Mouse (Mus musculus): ENCODE results near the gene Sypl2. TPM values are rescaled to one million over a fixed set of nuclear protein-coding genes. Genes with fewer than 3 reads are reported as not detected.

Sypl2 gene
- total RNA-seq, 2 experiments from 2014 or later, result not detected

DNA sequence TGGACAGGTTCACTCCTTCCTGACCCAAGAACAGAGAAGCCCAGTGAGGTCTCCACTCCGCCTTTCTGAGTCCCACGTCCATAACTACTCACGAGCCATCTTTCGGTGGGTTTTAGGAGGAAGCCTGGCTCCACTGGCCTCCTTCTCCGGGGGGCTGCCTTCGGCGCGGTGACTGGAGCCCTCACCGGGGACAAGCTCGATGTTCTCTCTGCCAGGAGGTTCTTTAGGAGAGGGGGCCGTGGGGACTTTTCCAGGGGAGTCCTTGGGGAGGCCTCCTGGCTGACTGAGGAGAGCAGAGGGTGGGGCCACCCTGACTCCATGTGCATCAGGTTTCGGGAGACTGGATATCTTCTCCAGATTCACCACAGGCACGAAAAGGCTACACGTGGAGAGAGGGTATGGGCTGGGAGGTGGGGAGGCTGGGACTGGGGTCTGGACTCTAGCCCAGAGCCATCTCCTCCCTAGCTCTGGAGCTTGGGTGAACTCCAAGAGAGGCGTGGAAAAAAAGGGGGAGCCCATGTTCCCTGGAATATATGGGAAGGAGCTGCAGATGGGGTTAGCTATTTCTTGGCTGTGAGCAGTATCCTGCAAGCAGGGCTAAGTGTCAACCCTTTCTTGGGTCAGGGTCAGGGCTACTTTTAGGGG is 19.6 kb downstream of the Sypl2 start:
- ATAC-seq (ENCODE audit: poor library complexity, severe bottlenecking), result no peak

DNA sequence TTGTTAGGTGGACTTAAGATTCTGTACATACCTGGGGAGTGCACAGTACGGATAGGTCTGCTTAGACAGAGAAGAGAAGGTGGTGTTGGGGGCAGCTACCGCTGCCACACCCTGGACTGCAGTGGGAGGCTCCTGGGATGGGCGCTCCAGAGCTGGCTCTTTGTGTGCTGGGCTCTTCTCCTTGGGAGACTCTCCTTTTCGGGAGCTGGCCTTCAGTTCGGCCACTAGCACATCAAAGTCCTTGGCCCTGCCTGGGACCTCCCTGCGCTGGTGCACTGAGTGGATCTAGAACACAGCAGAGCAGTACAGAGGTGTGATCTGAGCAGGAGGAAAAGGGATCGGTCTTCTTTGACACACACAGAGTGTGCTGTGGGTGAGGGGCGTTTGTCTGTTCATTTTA is 20.8 kb downstream of the Sypl2 start:
- ATAC-seq (ENCODE audit: poor library complexity, severe bottlenecking), result no peak

DNA sequence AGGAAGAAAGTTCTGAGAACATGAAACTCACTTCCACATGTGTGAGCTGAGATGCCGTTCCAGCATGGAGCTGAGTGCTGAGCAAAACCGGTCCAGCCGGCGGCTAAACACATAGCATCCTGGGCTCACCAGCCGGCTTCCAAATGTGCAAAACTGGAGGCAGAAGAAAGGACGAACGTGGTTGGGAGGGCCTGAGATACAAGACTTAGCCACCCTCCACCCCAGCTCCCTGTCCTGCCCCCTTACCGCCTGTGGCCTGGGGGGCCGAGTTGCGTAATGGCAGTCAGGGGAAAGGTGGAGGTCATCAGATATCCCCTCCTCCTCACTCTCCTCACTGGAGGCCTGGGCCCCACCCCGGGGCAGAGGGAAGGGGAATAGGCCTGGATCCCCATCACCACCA is 22.0 kb downstream of the Sypl2 start:
- no peak for ATAC-seq (ENCODE audit: poor library complexity, severe bottlenecking)

DNA sequence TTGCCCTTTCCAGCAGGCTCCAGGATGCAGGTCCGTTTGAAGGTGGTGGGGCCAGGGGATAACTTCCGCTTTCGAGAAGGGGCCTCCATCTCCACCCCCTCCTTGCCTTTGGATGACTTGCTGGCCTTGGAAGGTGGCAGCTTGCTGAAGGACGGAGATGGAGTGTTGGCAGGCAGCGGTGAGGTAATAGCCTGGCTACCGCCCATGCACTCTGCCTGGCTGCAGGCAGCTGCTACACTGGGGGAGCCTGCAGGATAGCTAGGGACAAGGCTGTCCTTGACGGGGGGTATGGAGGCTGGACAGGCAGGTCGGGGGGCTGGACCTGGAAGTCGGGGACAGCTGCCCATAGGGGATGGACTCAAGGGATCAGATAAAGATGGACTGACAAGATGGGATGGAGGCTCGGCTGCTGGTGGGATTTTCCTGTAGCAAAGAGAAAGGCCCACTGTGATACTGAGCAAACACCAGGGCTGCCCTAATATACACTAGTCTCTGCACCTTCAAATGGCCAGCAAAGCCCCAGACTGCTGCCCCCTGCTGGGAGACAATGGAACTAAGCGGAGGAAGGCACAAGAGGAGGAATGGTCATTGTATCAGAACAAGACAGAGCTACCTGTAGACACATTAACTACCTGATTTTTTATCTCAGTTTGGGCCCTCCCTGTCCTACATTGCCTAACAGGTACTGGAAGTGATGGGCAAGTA is 22.7 kb downstream of the Sypl2 start:
- ATAC-seq (ENCODE audit: poor library complexity, severe bottlenecking), result peak; percentile 41

DNA sequence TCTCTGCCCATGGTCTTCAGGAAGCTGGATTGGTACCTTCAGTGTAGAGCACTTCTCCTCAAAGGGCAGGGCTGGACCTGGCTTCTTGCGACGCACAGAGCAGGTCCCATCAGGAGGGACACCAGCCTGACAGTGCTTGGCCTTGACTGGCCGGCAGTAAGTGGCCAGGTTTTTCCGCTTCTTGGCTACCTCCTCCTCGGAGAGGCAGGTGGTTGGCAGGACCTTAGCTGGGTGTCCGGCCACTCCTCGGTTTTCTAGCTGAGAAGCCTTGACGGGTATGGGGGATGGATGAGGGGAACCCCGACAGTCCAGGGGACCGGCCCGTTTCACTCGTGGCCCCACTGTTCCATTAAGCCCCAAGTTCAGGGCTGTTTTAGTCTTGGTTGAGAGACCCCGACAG is 23.2 kb downstream of the Sypl2 start:
- no peak for ATAC-seq (ENCODE audit: poor library complexity, severe bottlenecking)

DNA sequence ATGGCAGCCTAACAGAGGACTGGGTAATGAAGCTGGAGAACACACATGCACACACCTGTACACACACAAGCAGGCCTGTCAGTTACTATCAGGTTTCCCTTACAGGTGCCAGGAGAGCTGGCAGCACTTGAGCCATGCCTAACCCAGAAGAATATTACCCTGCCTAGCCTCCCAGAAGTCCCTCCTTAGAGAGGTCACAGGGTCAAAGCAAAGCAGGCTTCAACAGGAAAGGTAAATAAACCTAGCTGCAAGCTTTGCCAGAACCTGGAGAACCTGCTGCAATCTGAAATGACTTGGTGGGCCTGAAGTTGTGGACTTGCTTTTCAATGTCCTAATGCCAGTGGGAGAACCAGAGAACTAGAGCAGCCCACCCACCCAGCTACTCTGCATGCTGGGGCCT is 23.9 kb downstream of the Sypl2 start:
- no peak for ATAC-seq (ENCODE audit: poor library complexity, severe bottlenecking)

DNA sequence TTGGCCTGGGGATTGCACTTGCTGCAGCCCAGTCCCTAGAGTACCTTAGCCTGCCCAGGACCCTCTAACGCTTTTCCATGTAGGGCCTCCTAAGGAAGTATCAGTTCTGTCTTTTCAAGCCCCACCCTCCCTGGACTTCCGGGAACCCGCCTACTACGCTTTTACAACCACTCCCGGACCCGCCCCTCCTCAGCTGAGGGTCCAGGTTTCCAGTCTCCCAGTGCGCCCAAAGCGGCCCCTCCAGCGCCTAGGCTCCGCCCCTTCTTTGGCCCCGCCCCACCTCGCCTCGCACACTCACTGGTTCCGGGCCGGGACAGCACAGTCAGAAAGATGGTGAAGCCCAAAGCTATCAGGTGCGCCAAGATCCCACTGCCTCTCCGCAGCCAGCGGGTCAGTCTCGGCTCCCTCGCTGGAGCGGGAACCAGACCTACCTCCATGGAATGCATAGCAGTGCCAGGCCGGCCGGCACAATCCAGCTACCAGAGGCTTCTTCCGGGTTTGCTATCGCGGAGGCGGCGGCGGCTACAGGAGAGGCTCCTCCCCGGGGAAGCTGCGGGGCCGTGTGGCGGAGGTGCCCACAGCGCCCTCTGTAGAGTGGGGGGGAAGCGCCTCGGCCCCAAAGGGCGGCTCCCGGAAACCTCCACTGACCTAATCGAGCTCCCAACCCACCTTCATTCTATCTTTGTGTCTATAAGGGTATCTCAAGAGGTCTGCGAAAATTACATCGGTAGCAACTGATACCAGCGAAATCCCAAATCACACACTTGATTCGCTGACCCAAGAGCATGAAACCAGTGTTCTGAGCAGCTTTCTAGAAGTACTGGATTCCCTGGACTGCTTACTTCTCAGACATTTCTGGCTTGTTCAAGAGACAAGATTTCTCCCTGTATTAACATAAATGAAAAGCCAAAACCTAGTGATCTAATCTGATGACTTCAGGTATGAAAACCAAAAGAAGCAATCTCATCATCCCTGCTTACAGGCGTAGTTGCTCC is 25.8 kb downstream of the Sypl2 start, which contains the start of gene Cyb561d1:
TSS of gene Cyb561d1 (minus strand) at position 884 of the 995 bp plus-strand sequence.
- peak; percentile 89 for ATAC-seq (ENCODE audit: poor library complexity, severe bottlenecking)

DNA sequence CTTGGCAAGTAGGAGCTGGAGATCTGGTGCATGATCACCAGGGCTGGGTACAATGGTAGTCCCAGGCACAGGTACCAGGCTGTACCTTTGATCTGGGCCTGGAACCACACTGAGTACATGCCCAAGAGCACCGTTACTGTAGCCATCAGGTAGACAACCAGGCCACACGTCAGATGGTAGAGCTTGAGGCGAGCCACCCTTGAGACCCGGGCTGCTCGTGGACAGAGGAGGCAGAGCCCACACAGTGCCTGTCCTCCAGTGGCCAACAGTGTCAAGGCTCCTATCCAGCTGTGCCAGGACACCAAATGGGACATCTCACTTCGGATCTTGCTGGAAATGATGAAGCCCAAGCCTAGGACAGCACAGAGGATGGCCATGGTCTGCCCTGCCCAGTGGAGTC is 27.2 kb downstream of the Sypl2 start:
- ATAC-seq (ENCODE audit: poor library complexity, severe bottlenecking), result no peak

DNA sequence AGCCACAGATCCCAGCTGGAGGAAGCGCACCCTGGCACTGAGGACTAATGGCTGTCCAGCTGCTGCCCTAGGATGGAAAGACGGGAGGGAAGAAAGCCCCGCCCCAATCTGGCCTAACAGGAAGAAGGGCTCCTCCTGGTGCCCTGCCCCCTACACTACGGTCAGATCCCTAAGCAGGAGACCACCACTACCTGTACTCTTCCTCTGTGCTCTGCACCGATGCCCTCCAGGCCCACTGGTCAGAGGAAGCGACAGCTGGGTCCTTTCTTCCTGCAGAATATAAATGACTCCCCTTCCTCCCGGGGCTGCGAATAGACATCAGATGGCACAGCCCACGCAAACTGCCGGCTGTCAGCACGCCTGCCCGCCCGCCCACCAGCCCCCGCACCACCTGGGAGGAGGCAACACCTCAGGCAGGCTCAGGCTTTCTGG is 29.4 kb downstream of the Sypl2 start:
- no peak for ATAC-seq (ENCODE audit: poor library complexity, severe bottlenecking)

DNA sequence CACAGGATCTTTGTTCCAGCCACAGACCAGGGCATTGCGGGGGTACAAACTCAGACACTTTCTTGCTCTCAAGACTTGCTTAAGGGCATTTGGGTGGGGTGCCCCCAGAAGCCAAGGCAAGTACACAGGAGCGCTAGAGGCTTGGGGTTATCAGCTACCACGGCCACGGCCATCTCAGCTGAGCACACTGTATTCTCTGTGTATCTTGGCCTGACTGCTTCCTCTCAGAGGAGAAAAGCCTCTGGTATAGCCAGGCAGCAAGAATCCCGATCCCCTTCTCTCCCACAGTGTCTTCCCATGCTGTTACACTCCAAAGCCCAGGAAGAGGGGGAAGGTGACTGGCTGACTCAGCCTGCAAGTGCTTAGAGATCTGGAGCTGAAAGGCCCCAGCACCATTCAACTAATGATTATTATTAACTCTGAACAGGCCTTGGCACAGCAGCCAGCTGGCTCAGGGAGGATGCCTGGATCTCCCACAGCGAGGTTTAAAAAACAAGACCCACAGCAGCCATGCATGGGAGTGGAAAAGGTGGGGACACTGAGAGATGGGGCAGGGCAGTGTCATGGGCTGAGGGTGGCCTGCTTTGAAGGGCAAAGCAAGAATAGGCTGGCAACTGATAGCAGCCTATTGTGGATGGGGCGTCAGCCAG is 30.4 kb downstream of the Sypl2 start:
- no peak for ATAC-seq (ENCODE audit: poor library complexity, severe bottlenecking)

DNA sequence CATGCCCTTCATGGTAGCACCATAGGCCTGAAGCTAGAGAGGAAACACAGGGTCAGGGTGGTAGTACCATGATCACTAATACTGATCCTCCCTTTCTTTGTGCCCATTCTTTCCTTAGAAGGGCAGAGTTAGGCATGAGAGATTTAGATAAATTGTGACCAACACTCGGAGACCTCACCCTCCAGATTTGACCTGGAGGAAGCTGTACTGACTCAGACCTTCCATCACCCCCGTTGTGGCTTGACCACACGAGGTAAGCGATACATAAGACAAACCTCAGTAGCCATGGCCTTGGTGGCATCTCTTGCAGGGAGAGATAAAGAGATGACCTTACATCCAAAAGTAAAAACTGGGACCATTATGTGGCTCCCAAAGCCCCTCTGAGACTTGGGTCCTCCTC is 31.2 kb downstream of the Sypl2 start:
- no peak for ATAC-seq (ENCODE audit: poor library complexity, severe bottlenecking)

DNA sequence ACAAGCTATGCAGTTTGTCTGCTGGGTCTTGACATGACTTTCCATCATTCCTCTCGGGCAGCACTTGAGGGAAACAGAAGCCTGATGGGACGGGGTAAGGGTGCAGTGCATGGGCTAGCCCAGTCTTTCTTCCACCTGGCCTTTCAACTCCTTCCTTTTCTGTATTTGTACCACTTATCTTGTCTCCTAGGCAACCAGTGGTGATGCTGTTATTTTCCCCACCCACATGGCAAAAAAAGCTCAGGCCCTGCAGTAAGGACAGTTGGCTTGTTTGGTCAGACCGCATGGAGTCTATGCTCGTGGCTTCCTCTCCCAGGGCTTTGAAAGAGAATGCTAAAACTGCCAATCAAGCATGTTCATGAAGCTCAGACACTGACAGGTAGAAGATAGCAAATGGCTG is 32.8 kb downstream of the Sypl2 start:
- no peak for ATAC-seq (ENCODE audit: poor library complexity, severe bottlenecking)

DNA sequence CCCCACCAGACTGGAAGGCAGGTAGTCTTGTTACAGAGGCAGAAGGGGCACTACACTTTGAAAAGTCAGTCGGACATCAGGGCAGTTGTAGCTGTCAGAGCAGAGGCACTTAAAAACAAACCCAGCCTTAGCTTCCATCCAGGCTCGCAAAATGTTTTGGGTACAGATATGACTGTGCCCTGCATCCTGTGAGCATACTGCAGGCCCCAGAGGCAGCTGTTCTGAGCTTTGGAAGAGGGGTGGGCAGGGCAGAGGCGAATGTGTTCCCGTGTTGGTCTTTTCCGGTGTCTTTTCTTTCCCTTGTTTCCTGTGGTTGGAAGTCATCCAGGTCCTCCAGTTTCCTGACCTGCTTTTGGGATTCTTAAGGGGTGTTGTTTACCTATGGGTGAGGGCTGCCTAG is 36.6 kb downstream of the Sypl2 start:
- no peak for ATAC-seq (ENCODE audit: poor library complexity, severe bottlenecking)

DNA sequence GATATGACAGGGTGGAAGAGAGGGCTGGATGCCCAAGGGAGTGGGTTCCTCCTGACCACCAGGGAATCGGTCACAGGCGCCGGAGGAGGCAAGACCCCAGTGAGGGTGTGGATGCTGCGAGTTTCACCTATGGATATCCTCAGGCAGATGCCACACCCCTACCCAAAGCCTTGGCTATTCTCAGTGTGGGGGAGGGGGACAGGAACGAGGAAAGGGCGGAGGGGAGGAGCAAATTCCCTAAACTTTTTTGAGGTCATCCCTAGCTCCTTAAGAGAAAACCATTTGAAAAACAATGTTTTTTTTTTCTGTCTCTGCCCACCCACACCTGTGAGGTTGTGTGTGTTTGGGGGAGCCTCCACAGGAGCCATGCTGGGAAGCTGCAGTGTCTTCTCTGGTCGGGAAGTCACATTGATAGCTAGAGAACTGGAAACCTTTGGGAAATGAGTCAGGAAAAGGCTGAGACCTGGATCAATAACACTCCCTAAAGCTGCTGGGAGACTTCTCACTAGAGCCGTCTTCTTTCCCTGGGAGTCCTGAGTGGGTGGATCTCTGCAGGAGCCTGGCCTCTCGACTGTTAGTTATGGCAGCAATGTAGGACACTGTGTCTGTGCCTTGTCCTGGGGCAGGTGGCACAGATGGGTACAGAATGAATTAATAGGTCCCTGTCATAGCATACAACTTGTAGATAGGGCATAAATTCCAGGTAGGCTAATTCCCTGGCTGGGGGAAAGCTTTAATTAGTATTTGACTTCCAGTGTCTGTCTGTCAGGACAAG is 37.5 kb downstream of the Sypl2 start:
- no peak for ATAC-seq (ENCODE audit: poor library complexity, severe bottlenecking)

DNA sequence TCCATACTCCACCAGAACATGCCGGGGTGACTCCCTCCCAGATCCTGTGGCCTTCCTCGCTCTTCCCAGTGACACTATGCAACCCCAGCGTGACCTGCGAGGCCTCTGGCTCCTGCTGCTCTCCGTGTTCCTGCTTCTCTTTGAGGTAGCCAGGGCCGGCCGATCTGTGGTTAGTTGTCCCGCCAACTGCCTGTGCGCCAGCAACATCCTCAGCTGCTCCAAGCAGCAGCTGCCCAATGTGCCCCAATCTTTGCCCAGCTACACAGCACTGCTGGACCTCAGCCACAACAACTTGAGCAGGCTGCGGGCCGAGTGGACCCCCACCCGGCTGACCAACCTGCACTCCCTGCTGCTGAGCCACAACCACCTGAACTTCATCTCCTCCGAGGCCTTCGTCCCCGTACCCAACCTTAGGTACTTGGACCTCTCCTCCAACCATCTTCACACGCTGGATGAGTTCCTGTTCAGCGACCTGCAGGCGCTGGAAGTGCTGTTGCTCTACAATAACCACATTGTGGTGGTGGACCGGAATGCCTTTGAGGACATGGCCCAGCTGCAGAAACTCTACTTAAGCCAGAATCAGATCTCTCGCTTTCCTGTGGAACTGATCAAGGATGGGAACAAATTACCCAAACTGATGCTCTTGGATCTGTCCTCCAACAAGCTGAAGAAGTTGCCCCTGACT is 39.2 kb downstream of the Sypl2 start:
- peak; percentile 23 for ATAC-seq (ENCODE audit: poor library complexity, severe bottlenecking)

DNA sequence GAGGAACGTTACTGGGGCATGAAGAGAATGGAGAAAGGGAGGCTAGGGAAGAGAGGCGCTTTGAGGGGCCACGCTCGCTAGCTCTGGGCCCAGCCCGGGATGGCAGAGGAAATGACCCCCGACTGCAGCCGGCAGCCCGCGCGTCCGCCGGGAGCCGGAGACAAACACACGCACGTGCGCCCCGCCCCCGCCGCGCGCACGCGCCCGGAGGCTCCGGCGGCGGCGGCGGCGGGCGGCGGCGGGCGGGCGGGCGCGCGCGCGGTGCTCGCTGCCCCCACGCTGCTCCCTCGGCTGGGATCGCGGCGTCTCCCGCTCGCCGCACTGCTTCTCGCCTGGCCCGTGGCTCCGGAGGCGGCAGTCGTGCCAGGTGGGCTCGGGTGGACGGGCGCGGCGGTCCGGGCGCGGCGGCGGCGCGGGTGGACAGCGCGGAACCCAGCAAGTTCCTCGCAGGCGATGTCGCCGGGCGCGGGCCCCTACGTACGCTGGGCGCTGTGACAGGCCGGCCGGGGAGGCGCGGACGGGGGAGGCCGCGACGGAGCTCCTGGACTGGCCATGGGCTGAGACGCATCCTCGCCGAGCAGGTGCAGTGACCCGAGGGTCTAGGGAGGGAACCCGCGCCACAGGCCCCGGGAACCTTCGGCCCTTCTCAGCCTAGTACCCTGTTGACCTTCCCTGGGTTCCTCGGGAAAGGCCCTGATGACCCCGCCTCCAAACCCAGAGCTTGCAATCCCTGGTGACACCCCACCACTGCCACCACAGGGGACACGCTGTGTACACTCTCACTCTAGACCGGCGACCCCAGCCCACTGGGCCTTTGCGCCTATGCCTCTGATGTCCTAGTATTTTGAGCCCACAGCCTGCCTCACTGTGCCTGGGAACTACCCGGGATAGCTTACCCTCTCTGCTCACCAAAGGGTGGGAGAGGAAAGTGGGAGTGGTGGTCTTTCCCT is 40.1 kb downstream of the Sypl2 start, which contains the start of gene Amigo1:
TSS of gene Amigo1 (plus strand) at position 238 of the 950 bp plus-strand sequence.
- ATAC-seq (ENCODE audit: poor library complexity, severe bottlenecking), result peak; percentile 65

DNA sequence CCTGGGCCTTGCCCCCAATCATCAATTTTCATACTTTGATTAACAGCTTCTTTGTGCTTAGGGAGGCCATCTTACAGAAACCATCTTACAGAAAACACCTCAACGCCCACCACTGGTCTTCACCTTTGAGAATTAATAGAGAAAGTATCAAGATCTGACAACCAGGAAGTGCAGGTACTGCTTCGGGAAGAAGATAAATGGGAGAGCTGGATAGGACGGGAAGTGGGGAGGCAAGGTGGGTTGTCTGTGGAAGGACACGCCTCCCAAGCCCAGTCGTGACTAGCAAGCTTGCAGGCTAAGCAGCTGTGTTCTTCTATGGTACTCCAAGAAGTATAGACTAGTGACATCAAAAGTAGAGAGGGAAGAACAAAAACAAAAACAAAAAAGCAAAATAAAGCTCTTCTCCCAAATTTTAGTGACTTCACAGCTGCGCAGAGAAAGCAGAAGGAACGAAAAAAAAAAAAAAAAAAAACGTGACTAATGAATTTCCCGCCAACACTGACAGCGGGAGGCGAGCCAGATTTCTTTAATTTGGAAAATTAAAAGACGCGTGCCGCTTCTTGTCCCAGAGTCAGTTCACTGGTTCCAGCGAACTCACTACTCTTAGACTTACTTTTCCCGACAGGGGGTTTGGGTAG is 40.9 kb downstream of the Sypl2 start:
- no peak; the same call in 1 of the 2 replicates for ATAC-seq (ENCODE audit: poor library complexity, severe bottlenecking)

DNA sequence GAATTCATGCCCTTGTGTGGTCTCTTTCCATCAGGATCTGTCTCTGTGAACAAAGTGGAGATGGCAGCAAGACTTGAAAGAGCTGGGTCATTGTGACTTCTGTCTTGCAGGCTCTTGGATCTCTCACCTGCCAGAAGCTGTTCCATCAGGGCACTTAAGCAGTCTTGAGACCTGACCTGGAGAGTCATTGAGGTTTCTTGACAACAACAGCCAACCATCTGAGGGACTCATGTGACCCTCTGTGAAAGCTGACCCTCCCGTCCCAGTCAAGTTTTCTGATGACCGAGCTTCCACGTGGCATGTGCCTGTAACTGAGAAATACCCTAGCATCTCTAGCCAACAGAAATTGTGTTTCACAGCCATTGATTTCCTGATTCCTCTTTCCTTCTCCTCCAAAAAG is 41.7 kb downstream of the Sypl2 start:
- ATAC-seq (ENCODE audit: poor library complexity, severe bottlenecking), result no peak
